Mouse (Mus musculus): Measurements from ENCODE around the gene Riok2. TPM values are rescaled to one million over a fixed set of nuclear protein-coding genes. Genes with fewer than 3 reads are reported as not detected.

Riok2 gene
- total RNA-seq, 2 experiments from 2014 or later: 17.8 to 18.5 TPM

GRCm38 (mm10) chr17:17404811-17405544, 30.9 kb downstream of the Riok2 start:
- no peak for DNase-seq (ENCODE audit: extremely low spot score in 1 of 2, low spot score in 1 of 2)

GRCm38 (mm10) chr17:17405606-17406005, 31.5 kb downstream of the Riok2 start:
- DNase-seq (ENCODE audit: extremely low spot score in 1 of 2, low spot score in 1 of 2): no peak

- no peak for DNase-seq (ENCODE audit: extremely low spot score in 1 of 2, low spot score in 1 of 2)
Observed at GRCm38 (mm10) chr17:17408137-17408536, 34.0 kb downstream of the Riok2 start.

GRCm38 (mm10) chr17:17408720-17409478, 34.8 kb downstream of the Riok2 start:
- DNase-seq (ENCODE audit: extremely low spot score in 1 of 2, low spot score in 1 of 2): no peak

- DNase-seq (ENCODE audit: extremely low spot score in 1 of 2, low spot score in 1 of 2): no peak
Observed at GRCm38 (mm10) chr17:17409601-17410000, 35.5 kb downstream of the Riok2 start.

GRCm38 (mm10) chr17:17411443-17411842, 37.3 kb downstream of the Riok2 start:
- DNase-seq (ENCODE audit: extremely low spot score in 1 of 2, low spot score in 1 of 2): no peak

- DNase-seq (ENCODE audit: extremely low spot score in 1 of 2, low spot score in 1 of 2): no peak
Observed at GRCm38 (mm10) chr17:17412176-17412575, 38.1 kb downstream of the Riok2 start.

GRCm38 (mm10) chr17:17414206-17414605, 40.1 kb downstream of the Riok2 start:
- DNase-seq (ENCODE audit: extremely low spot score in 1 of 2, low spot score in 1 of 2): no peak

GRCm38 (mm10) chr17:17424609-17425307, 50.6 kb downstream of the Riok2 start:
- DNase-seq (ENCODE audit: extremely low spot score in 1 of 2, low spot score in 1 of 2): no peak

- no peak for DNase-seq (ENCODE audit: extremely low spot score in 1 of 2, low spot score in 1 of 2)
Observed at GRCm38 (mm10) chr17:17425308-17425813, 51.3 kb downstream of the Riok2 start.

- no peak for DNase-seq (ENCODE audit: extremely low spot score in 1 of 2, low spot score in 1 of 2)
Observed at GRCm38 (mm10) chr17:17425906-17426305, 51.8 kb downstream of the Riok2 start.

GRCm38 (mm10) chr17:17428888-17429287, 54.8 kb downstream of the Riok2 start:
- DNase-seq (ENCODE audit: extremely low spot score in 1 of 2, low spot score in 1 of 2): no peak

GRCm38 (mm10) chr17:17433679-17434078, 59.6 kb downstream of the Riok2 start:
- DNase-seq (ENCODE audit: extremely low spot score in 1 of 2, low spot score in 1 of 2): no peak

GRCm38 (mm10) chr17:17438576-17439191, 64.6 kb downstream of the Riok2 start:
- no peak for DNase-seq (ENCODE audit: extremely low spot score in 1 of 2, low spot score in 1 of 2)

- DNase-seq (ENCODE audit: extremely low spot score in 1 of 2, low spot score in 1 of 2): no peak
Observed at GRCm38 (mm10) chr17:17441876-17442498, 67.9 kb downstream of the Riok2 start.

GRCm38 (mm10) chr17:17444297-17444886, 70.3 kb downstream of the Riok2 start:
- DNase-seq (ENCODE audit: extremely low spot score in 1 of 2, low spot score in 1 of 2): no peak
